Mouse (Mus musculus) urinary bladder, postnatal 4 days (tissue): ENCODE data around the gene Gm28374.
"Not testable (repeated sequence)": the region's sequence is repeated elsewhere in the genome, so short reads cannot be mapped to it uniquely, and the experiment has no call there.

Experiments used
- DNase-seq, 2 experiments: peaks; one replicate each; pipeline ENCODE4 v3.0.0; 2021 to 2022; ENCODE audit warnings: low spot score in 2 of 2

Gm28374 gene

GRCm38 (mm10) chr19:6057313-6058096 is 24.6 kb downstream of the Gm28374 start, which contains the start of the genes Mrpl49 and Fau:
Gene Mrpl49 (minus strand): TSS chr19:6057785.
Gene Fau (plus strand): TSS chr19:6057844.
- peak; percentile 98 to 99 for DNase-seq

GRCm38 (mm10) chr19:6056696-6057095 is 25.4 kb downstream of the Gm28374 start:
- DNase-seq = no peak

- DNase-seq = no peak
Measured at GRCm38 (mm10) chr19:6054296-6054695, 27.8 kb downstream of the Gm28374 start.

GRCm38 (mm10) chr19:6052516-6052915 is 29.5 kb downstream of the Gm28374 start:
- no peak for DNase-seq

GRCm38 (mm10) chr19:6048681-6049410 is 33.2 kb downstream of the Gm28374 start:
- no peak for DNase-seq

GRCm38 (mm10) chr19:6047899-6048166 is 34.2 kb downstream of the Gm28374 start:
- DNase-seq = no peak

- DNase-seq = no peak
Measured at GRCm38 (mm10) chr19:6047154-6047898, 34.7 kb downstream of the Gm28374 start.

GRCm38 (mm10) chr19:6046294-6047153 is 35.5 kb downstream of the Gm28374 start, which contains the start of gene Syvn1:
Gene Syvn1 (plus strand): TSS chr19:6046576.
- peak; percentile 85 to 87 for DNase-seq

GRCm38 (mm10) chr19:6045366-6046293 is 36.4 kb downstream of the Gm28374 start:
- DNase-seq = no peak

- not testable (repeated sequence) for DNase-seq
Measured at GRCm38 (mm10) chr19:6044102-6044501, 38.0 kb downstream of the Gm28374 start.

- no peak for DNase-seq
Measured at GRCm38 (mm10) chr19:6042293-6042692, 39.8 kb downstream of the Gm28374 start.

GRCm38 (mm10) chr19:6040002-6040401 is 42.1 kb downstream of the Gm28374 start:
- no peak for DNase-seq

- no peak for DNase-seq
Measured at GRCm38 (mm10) chr19:6038326-6038725, 43.7 kb downstream of the Gm28374 start.

GRCm38 (mm10) chr19:6037695-6038094 is 44.4 kb downstream of the Gm28374 start:
- DNase-seq = no peak

- no peak for DNase-seq
Measured at GRCm38 (mm10) chr19:6035966-6036585, 46.0 kb downstream of the Gm28374 start.

GRCm38 (mm10) chr19:6030520-6031280 is 51.4 kb downstream of the Gm28374 start:
- DNase-seq = no peak

GRCm38 (mm10) chr19:6029426-6029825 is 52.6 kb downstream of the Gm28374 start:
- DNase-seq = no peak

- DNase-seq = no peak
Measured at GRCm38 (mm10) chr19:6028991-6029390, 53.1 kb downstream of the Gm28374 start.
